ENCODE assay signal across 10 mouse cellular contexts in the genomic region with DNA sequence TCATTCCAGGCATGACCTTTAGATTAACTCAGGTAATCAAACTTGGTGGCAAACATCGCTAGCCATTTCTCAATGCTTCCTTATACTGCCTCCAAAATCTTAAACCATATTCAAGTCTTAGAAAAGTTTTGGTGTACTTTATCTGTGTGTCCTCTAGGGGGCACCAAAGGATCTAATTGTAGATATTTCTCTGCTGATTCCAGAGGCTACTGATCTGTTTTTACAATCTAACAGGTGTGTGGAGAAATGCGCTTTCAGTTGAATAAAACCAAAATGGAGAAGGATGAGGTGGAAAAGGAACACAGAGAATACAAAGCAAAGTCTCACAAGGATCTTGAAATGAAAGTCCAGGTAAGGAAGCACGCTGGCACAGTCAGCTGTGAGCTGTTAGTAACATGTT.
DNase-seq lines count a peak whose midpoint lies in the region; ATAC-seq lines count a peak whose summit lies in the region.
"Had no signal": no experiment of that assay in that cellular context is flagged by ENCODE, and none has a peak within 500 bp of the region (broad histone marks: within the 10 kb centered on the region; RNA-seq: fewer than 3 reads in every experiment).

No protein-coding gene starts in this region.

- H3K4me3 ChIP-seq in midbrain, embryonic 10.5 days: no peak overlapping the region
- no peak overlapping the region for H3K4me3 ChIP-seq in midbrain, embryonic 16.5 days (ENCODE audit: low read depth, low read length)
- H3K4me3 ChIP-seq: hindbrain, embryonic 15.5 days; neural tube, embryonic 13.5 days had no signal

- ATAC-seq in midbrain, embryonic 16.5 days: no peak
- peak; percentile 85 for ATAC-seq in activated CD4-positive, CD25-positive, alpha-beta regulatory T cell, adult 4 months
- peak; percentile 70 for ATAC-seq in granulocyte monocyte progenitor cell, adult 5-6 weeks (replicated peaks; ENCODE audit: poor library complexity, severe bottlenecking)
- ATAC-seq in megakaryocyte progenitor cell, adult 5-6 weeks (replicated peaks; ENCODE audit: poor library complexity): peak; percentile 94

- H3K4me2 ChIP-seq in midbrain, embryonic 16.5 days (ENCODE audit: low read length): no peak overlapping the region
- H3K4me2 ChIP-seq: hindbrain, embryonic 15.5 days; neural tube, embryonic 13.5 days had no signal

- H3K27ac ChIP-seq in midbrain, embryonic 10.5 days (replicated peaks): no peak overlapping the region
- no peak overlapping the region for H3K27ac ChIP-seq in midbrain, embryonic 16.5 days (ENCODE audit: low read length)
- H3K27ac ChIP-seq: hindbrain, embryonic 15.5 days; neural tube, embryonic 13.5 days had no signal

- H3K4me1 ChIP-seq in midbrain, embryonic 10.5 days: peaks cover 53% of the 10 kb centered on the region
- H3K4me1 ChIP-seq in midbrain, embryonic 16.5 days (ENCODE audit: control insufficient read depth, insufficient read depth, low read length): peaks cover 4% of the 10 kb centered on the region; the same call in 1 of the 2 replicates

- DNase-seq in gastrocnemius, adult 18-20 months (ENCODE audit: low spot score): peak; percentile 63
- DNase-seq in gastrocnemius, adult 8-10 months (ENCODE audit: low spot score in 2 of 2): no peak
- DNase-seq in midbrain, embryonic 10.5 days (ENCODE audit: low spot score): peak; percentile 13
- no peak for DNase-seq in gastrocnemius, postnatal 25 days

- no peaks in the 10 kb centered on the region for H3K9me3 ChIP-seq in midbrain, embryonic 10.5 days (replicated peaks)
- no peaks in the 10 kb centered on the region for H3K9me3 ChIP-seq in midbrain, embryonic 16.5 days (replicated peaks; ENCODE audit: control insufficient read depth, low read length, poor library complexity, severe bottlenecking)
- H3K9me3 ChIP-seq: hindbrain, embryonic 15.5 days; neural tube, embryonic 13.5 days had no signal

- no peaks in the 10 kb centered on the region for H3K36me3 ChIP-seq in midbrain, embryonic 10.5 days
- no peaks in the 10 kb centered on the region for H3K36me3 ChIP-seq in midbrain, embryonic 16.5 days (ENCODE audit: control insufficient read depth, insufficient read depth, low read length)
- H3K36me3 ChIP-seq: hindbrain, embryonic 15.5 days; neural tube, embryonic 13.5 days had no signal

- no peaks in the 10 kb centered on the region for H3K27me3 ChIP-seq in midbrain, embryonic 10.5 days (ENCODE audit: low read depth, poor library complexity, severe bottlenecking)
- no peaks in the 10 kb centered on the region for H3K27me3 ChIP-seq in midbrain, embryonic 16.5 days (ENCODE audit: control insufficient read depth, insufficient read depth, low read depth, low read length)
- H3K27me3 ChIP-seq: hindbrain, embryonic 15.5 days; neural tube, embryonic 13.5 days had no signal

- H3K9ac ChIP-seq in midbrain, embryonic 16.5 days (ENCODE audit: low read depth, low read length): no peak overlapping the region
- H3K9ac ChIP-seq: hindbrain, embryonic 15.5 days; neural tube, embryonic 13.5 days had no signal

- WGBS in midbrain, embryonic 10.5 days: 46% methylated on average over 3 of the region's 3 CpGs
- 29% methylated on average over 3 of the region's 3 CpGs for WGBS in midbrain, embryonic 16.5 days

Comparison
In these comparisons a context has a peak if more than half of its experiments do, and no peak if none do; other contexts are left out.
1. DNase-seq: peak in gastrocnemius, adult 18-20 months (single experiment) and midbrain, embryonic 10.5 days (single experiment); none in gastrocnemius, adult 8-10 months (0 of 2) and gastrocnemius, postnatal 25 days (single experiment).